Mouse (Mus musculus) urinary bladder, postnatal 4 days (tissue): ENCODE measurements around the gene Hoxa10.

ENCODE experiments used
- DNase-seq, 2 experiments: peaks; one replicate each; pipeline ENCODE4 v3.0.0; 2021 to 2022; ENCODE audit warnings: low spot score in 2 of 2

Gene Hoxa10

GRCm38 (mm10) chr6:52185222-52185621 lies 55.4 kb downstream of the Hoxa10 start:
- no peak for DNase-seq

- DNase-seq, result no peak
Observed at GRCm38 (mm10) chr6:52184668-52185067, 56.0 kb downstream of the Hoxa10 start.

GRCm38 (mm10) chr6:52183311-52184080 lies 57.2 kb downstream of the Hoxa10 start:
- DNase-seq, result no peak

- DNase-seq, result no peak
Observed at GRCm38 (mm10) chr6:52182793-52183192, 57.9 kb downstream of the Hoxa10 start.

GRCm38 (mm10) chr6:52182030-52182429 lies 58.6 kb downstream of the Hoxa10 start:
- no peak for DNase-seq
